Mouse (Mus musculus): ENCODE data around the gene Riiad1. TPM values are rescaled to one million over a fixed set of nuclear protein-coding genes. Genes with fewer than 3 reads are reported as not detected.
A peak's percentile ranks its signal among the peaks of the same experiment; 100 is the strongest.

Riiad1 gene
- polyA plus RNA-seq, 1 experiment from 2014 or later = 26.7 TPM

- Histone ChIP-seq H3K36me3 (ENCODE audit: control insufficient read depth, insufficient read depth, low read length) (peaks cover 27% of the 10 kb centered on the region), H3K4me2 (ENCODE audit: low read length) (peak within 1 kb of the TSS; percentile 75), H3K4me3 (ENCODE audit: low read depth, low read length) (peak within 1 kb of the TSS; percentile 91), H3K27ac (ENCODE audit: low read length) (peak within 1 kb of the TSS; percentile 72), H3K4me1 (ENCODE audit: control insufficient read depth, insufficient read depth, low read length) (peaks cover 9% of the 10 kb centered on the region), H3K27me3 (ENCODE audit: control insufficient read depth, insufficient read depth, low read depth, low read length) (peaks cover 5% of the 10 kb centered on the region; the same call in 1 of the 2 replicates), H3K9me3 (replicated peaks; ENCODE audit: control insufficient read depth, low read length, poor library complexity, severe bottlenecking) (no peaks in the 10 kb centered on the region), H3K9ac (ENCODE audit: low read depth, low read length) (peak within 1 kb of the TSS; percentile 93)
- WGBS = 2% methylated on average over 22 of the region's 24 CpGs
- ATAC-seq = no peak
These were observed 36.6 kb downstream of the Riiad1 start, which contains the start of gene Oaz3 for GRCm38 (mm10) chr3:94443597-94443964. TSS of gene Oaz3 (minus strand) at chr3:94443915.

DNA sequence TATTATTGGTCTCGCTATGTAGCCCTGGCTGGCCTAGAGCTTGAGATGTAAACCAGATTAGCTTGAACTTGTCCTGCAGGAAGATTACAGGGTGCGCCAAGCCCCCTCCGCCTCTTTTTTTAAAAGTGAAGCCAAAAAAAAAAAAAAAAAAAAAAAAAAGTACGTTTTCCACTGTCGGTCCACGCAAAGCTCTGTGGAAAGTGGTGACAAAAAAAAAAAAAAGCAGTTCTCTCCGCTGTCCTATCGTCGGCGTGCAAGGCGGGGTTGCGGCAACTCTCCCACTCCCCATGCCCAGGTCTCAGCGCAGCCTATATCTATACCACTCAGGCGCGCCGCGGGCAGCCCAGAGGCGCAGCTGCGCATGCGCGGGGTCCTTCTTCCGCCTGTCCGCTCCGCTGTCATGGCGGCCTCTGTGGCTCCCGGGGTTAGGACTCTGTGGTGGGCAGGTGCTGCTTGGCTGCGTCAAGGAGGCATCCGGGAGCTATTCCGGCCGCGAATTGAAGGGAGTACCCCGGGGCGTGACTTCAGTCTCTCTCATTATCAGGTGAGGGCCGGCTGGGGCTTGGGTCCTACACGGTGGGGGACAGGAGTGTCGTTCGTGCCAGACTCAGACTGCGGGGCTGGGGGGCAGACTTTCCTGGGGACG lies 37.1 kb downstream of the Riiad1 start, which contains the start of gene Mrpl9:
Gene Mrpl9, plus strand, starts transcription at position 368 of the 646 bp plus-strand sequence.
- H3K4me1 ChIP-seq (ENCODE audit: control insufficient read depth, insufficient read depth, low read length) = peaks cover 9% of the 10 kb centered on the region
- H3K4me3 ChIP-seq (ENCODE audit: low read depth, low read length) = peak within 1 kb of the TSS; percentile 91
- H3K27ac ChIP-seq (ENCODE audit: low read length) = peak within 1 kb of the TSS; percentile 72
- ATAC-seq = peak; percentile 98
- H3K9ac ChIP-seq (ENCODE audit: low read depth, low read length) = peak within 1 kb of the TSS; percentile 93
- peaks cover 5% of the 10 kb centered on the region; the same call in 1 of the 2 replicates for H3K27me3 ChIP-seq (ENCODE audit: control insufficient read depth, insufficient read depth, low read depth, low read length)
- no peaks in the 10 kb centered on the region for H3K9me3 ChIP-seq (replicated peaks; ENCODE audit: control insufficient read depth, low read length, poor library complexity, severe bottlenecking)
- WGBS = under 1% methylated on average over 39 of the region's 39 CpGs
- peaks cover 23% of the 10 kb centered on the region for H3K36me3 ChIP-seq (ENCODE audit: control insufficient read depth, insufficient read depth, low read length)
- H3K4me2 ChIP-seq (ENCODE audit: low read length) = peak within 1 kb of the TSS; percentile 75

- H3K36me3 ChIP-seq (ENCODE audit: control insufficient read depth, insufficient read depth, low read length) = peaks cover 6% of the 10 kb centered on the region
- H3K4me3 ChIP-seq (ENCODE audit: low read depth, low read length) = no peak overlapping the region
- no peak overlapping the region for H3K27ac ChIP-seq (ENCODE audit: low read length)
- H3K9me3 ChIP-seq (replicated peaks; ENCODE audit: control insufficient read depth, low read length, poor library complexity, severe bottlenecking) = no peaks in the 10 kb centered on the region
- no peak overlapping the region for H3K9ac ChIP-seq (ENCODE audit: low read depth, low read length)
- peaks cover 9% of the 10 kb centered on the region for H3K4me1 ChIP-seq (ENCODE audit: control insufficient read depth, insufficient read depth, low read length)
- 36% methylated on average over 3 of the region's 3 CpGs for WGBS
- no peak overlapping the region for H3K4me2 ChIP-seq (ENCODE audit: low read length)
- peaks cover 5% of the 10 kb centered on the region; the same call in 1 of the 2 replicates for H3K27me3 ChIP-seq (ENCODE audit: control insufficient read depth, insufficient read depth, low read depth, low read length)
- no peak for ATAC-seq
These were observed 39.0 kb downstream of the Riiad1 start for GRCm38 (mm10) chr3:94441182-94441581.

GRCm38 (mm10) chr3:94436420-94436819 lies 43.7 kb downstream of the Riiad1 start:
- Histone ChIP-seq H3K4me3 (ENCODE audit: low read depth, low read length) (no peak overlapping the region), H3K27ac (ENCODE audit: low read length) (no peak overlapping the region), H3K9ac (ENCODE audit: low read depth, low read length) (no peak overlapping the region), H3K36me3 (ENCODE audit: control insufficient read depth, insufficient read depth, low read length) (no peaks in the 10 kb centered on the region), H3K27me3 (ENCODE audit: control insufficient read depth, insufficient read depth, low read depth, low read length) (peaks cover 5% of the 10 kb centered on the region; the same call in 1 of the 2 replicates), H3K4me1 (ENCODE audit: control insufficient read depth, insufficient read depth, low read length) (no peaks in the 10 kb centered on the region), H3K9me3 (replicated peaks; ENCODE audit: control insufficient read depth, low read length, poor library complexity, severe bottlenecking) (no peaks in the 10 kb centered on the region), H3K4me2 (ENCODE audit: low read length) (no peak overlapping the region)
- no peak for ATAC-seq
- WGBS = 87% methylated on average over 9 of the region's 9 CpGs

GRCm38 (mm10) chr3:94434305-94434704 lies 45.8 kb downstream of the Riiad1 start:
- H3K9me3 ChIP-seq (replicated peaks; ENCODE audit: control insufficient read depth, low read length, poor library complexity, severe bottlenecking) = no peaks in the 10 kb centered on the region
- no peaks in the 10 kb centered on the region for H3K27me3 ChIP-seq (ENCODE audit: control insufficient read depth, insufficient read depth, low read depth, low read length)
- ATAC-seq = no peak
- 0 out of 2 replicates have a peak, but pooled peaks cover 4% of the 10 kb centered on the region for H3K36me3 ChIP-seq (ENCODE audit: control insufficient read depth, insufficient read depth, low read length)
- H3K4me1 ChIP-seq (ENCODE audit: control insufficient read depth, insufficient read depth, low read length) = no peaks in the 10 kb centered on the region
- no peak overlapping the region for H3K4me2 ChIP-seq (ENCODE audit: low read length)
- no peak overlapping the region for H3K27ac ChIP-seq (ENCODE audit: low read length)
- WGBS = 97% methylated on average over 2 of the region's 2 CpGs
- H3K9ac ChIP-seq (ENCODE audit: low read depth, low read length) = no peak overlapping the region
- H3K4me3 ChIP-seq (ENCODE audit: low read depth, low read length) = no peak overlapping the region

DNA sequence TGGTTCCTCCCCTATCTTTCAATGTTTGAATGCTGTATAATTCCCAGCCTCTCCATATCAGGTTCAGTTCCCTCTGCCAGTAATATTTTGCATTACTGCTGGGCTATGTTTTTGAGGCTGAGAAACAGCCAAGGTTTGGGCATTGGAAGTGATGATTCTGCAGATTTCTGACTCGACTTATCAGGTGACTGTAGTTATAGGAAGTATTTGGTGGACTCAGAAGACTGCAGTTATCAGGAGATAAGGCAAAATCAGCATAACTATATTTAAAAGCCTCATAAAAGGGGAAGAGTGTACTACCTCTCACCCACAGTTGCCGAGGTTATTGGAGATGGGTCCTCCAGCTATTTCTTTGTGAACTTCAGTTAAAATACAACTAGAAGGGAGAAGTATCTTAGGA lies 49.2 kb downstream of the Riiad1 start:
- WGBS = 86% methylated on average over 2 of the region's 2 CpGs
- Histone ChIP-seq H3K9me3 (replicated peaks; ENCODE audit: control insufficient read depth, low read length, poor library complexity, severe bottlenecking) (no peaks in the 10 kb centered on the region), H3K4me1 (ENCODE audit: control insufficient read depth, insufficient read depth, low read length) (no peaks in the 10 kb centered on the region), H3K27ac (ENCODE audit: low read length) (no peak overlapping the region), H3K4me2 (ENCODE audit: low read length) (no peak overlapping the region), H3K27me3 (ENCODE audit: control insufficient read depth, insufficient read depth, low read depth, low read length) (no peaks in the 10 kb centered on the region), H3K36me3 (ENCODE audit: control insufficient read depth, insufficient read depth, low read length) (peaks cover 8% of the 10 kb centered on the region; the same call in 1 of the 2 replicates), H3K9ac (ENCODE audit: low read depth, low read length) (no peak overlapping the region), H3K4me3 (ENCODE audit: low read depth, low read length) (no peak overlapping the region)
- no peak for ATAC-seq

Other genes starting within 250 kb of the Riiad1 start
- not detected in 2 replicates for gene Gm4778, start 216.3 kb downstream of the Riiad1 start, polyA plus RNA-seq (2015; fragmentation: Nextera tagmentation; extraction: Ambion mirVana)
- 61.8 and 68.6 TPM in 2 replicates for gene Them4, start 170.3 kb downstream of the Riiad1 start, polyA plus RNA-seq (2015; fragmentation: Nextera tagmentation; extraction: Ambion mirVana)
- not detected in 2 replicates for gene Them5, start 138.2 kb downstream of the Riiad1 start, polyA plus RNA-seq (2015; fragmentation: Nextera tagmentation; extraction: Ambion mirVana)
- gene C2cd4d, start 117.9 kb downstream of the Riiad1 start, polyA plus RNA-seq (2015; fragmentation: Nextera tagmentation; extraction: Ambion mirVana) = 1.6 and 1.7 TPM in 2 replicates
- gene Rorc, start 107.5 kb downstream of the Riiad1 start, polyA plus RNA-seq (2015; fragmentation: Nextera tagmentation; extraction: Ambion mirVana) = 0.49 and 0.62 TPM in 2 replicates
- gene Lingo4, start 81.8 kb downstream of the Riiad1 start, polyA plus RNA-seq (2015; fragmentation: Nextera tagmentation; extraction: Ambion mirVana) = 1.2 and 1.6 TPM in 2 replicates
- 50.7 and 54.9 TPM in 2 replicates for gene Tdrkh, start 67.1 kb downstream of the Riiad1 start, polyA plus RNA-seq (2015; fragmentation: Nextera tagmentation; extraction: Ambion mirVana)
- 55.1 and 56.5 TPM in 2 replicates for gene Mrpl9, start 37.0 kb downstream of the Riiad1 start, polyA plus RNA-seq (2015; fragmentation: Nextera tagmentation; extraction: Ambion mirVana)
- gene Oaz3, start 36.4 kb downstream of the Riiad1 start, polyA plus RNA-seq (2015; fragmentation: Nextera tagmentation; extraction: Ambion mirVana) = 1.5 TPM in 2 replicates
- gene Celf3, start 2.0 kb downstream of the Riiad1 start, polyA plus RNA-seq (2015; fragmentation: Nextera tagmentation; extraction: Ambion mirVana) = 261 and 296 TPM in 2 replicates
- gene Snx27, start 102.4 kb upstream of the Riiad1 start, polyA plus RNA-seq (2015; fragmentation: Nextera tagmentation; extraction: Ambion mirVana) = 91.3 and 94.1 TPM in 2 replicates
- not detected in 2 replicates for gene Gm10972, start 162.8 kb upstream of the Riiad1 start, polyA plus RNA-seq (2015; fragmentation: Nextera tagmentation; extraction: Ambion mirVana)
- 5.9 and 6.7 TPM in 2 replicates for gene Tuft1, start 178.5 kb upstream of the Riiad1 start, polyA plus RNA-seq (2015; fragmentation: Nextera tagmentation; extraction: Ambion mirVana)
- gene Selenbp2, start 213.2 kb upstream of the Riiad1 start, polyA plus RNA-seq (2015; fragmentation: Nextera tagmentation; extraction: Ambion mirVana) = 0.97 TPM in 1 of 2 replicates, not detected in the other

Measured in midbrain, embryonic 16.5 days (tissue).